Mouse (Mus musculus) cortical plate, adult 2 months (tissue): Measurements from ENCODE around the gene Jmjd7.

Experiments
- CTCF ChIP-seq: fragments of 200-500 bp; IDR thresholded peaks from 2 replicates; pipeline ENCODE4 v1.5.1; 2011; ENCODE audit warnings: mild to moderate bottlenecking, control low read depth, low read length; ENCODE audit not compliant: insufficient read depth; ENCODE audit errors: extremely low read depth
- POLR2A ChIP-seq: fragments of 200-500 bp; IDR thresholded peaks from 2 replicates; pipeline ENCODE4 v1.6.1; 2011; ENCODE audit warnings: mild to moderate bottlenecking, low read length, control low read depth; ENCODE audit not compliant: insufficient read depth; ENCODE audit errors: extremely low read depth

DNA sequence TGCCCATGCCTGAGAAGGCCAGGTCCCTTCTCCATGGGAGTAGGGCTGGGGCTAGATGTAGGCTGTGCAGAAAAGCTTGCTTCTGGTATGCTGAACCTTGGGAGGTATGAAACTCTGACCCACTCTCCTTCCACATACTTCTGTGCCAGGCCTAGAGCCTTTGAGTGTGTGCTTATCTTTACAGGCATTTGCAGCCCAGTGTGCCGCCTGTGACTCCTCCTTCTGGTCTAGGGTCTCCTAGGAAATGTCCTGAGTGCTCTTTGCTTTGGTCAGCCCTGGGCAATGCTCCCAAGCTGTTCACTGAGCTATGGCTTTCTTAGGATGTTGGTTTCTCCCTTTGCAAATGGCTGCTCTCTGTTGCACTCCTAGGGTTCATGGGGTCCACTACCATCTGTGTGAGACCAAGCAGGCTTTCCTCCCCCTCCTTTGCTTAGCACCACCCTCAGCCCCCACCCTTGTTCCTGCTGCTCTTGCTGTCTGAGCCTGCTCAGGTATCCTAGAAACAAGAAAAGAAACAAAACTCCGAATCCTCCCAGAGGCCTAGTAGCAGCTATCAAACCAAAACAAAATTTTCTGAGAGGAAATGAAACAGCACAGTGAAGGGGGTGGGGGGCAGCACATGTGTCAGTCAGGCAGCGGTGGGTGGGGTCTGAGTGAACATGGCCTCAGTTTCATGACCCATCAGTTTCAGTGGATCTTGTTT is 26.2 kb upstream of the Jmjd7 start:
- TF ChIP-seq POLR2A (no peak), CTCF (no peak)
